Mouse (Mus musculus) liver, embryonic 12.5 days (tissue): Measurements from ENCODE around the gene Ahdc1. TPM values are rescaled to one million over a fixed set of nuclear protein-coding genes. Genes with fewer than 3 reads are reported as not detected.

Experiments
- ATAC-seq: fragments of 200-750 bp; cut with Nextera tagmentation; 2 replicates; pipeline ENCODE4 v1.8.0; 2017; ENCODE audit warnings: moderate number of reproducible peaks, mild to moderate bottlenecking, moderate library complexity
- H3K27ac ChIP-seq: fragments of 300-500 bp; sonication (generic); 2 replicates; pipeline ENCODE4 v1.5.1; 2016; ENCODE audit warnings: mild to moderate bottlenecking
- H3K27me3 ChIP-seq: fragments of 300-500 bp; sonication (generic); replicated peaks from 2 replicates; pipeline ENCODE4 v1.6.1; 2016; ENCODE audit warnings: mild to moderate bottlenecking, moderate library complexity
- H3K36me3 ChIP-seq: fragments of 300-500 bp; sonication (generic); 2 replicates; pipeline ENCODE4 v1.6.1; 2016; ENCODE audit warnings: mild to moderate bottlenecking, moderate library complexity
- H3K4me1 ChIP-seq: fragments of 300-500 bp; sonication (generic); 2 replicates; pipeline ENCODE4 v1.6.1; 2016
- H3K4me2 ChIP-seq: fragments of 300-500 bp; sonication (generic); 2 replicates; pipeline ENCODE4 v1.6.1; 2016; ENCODE audit warnings: mild to moderate bottlenecking, moderate library complexity
- H3K4me3 ChIP-seq: fragments of 300-500 bp; sonication (generic); 2 replicates; pipeline ENCODE4 v1.5.1; 2016; ENCODE audit warnings: mild to moderate bottlenecking, moderate library complexity
- H3K9ac ChIP-seq: fragments of 300-500 bp; sonication (generic); 2 replicates; pipeline ENCODE4 v1.6.1; 2016; ENCODE audit warnings: mild to moderate bottlenecking, moderate library complexity
- H3K9me3 ChIP-seq: fragments of 300-500 bp; sonication (generic); replicated peaks from 2 replicates; pipeline ENCODE4 v1.6.1; 2016; ENCODE audit warnings: mild to moderate bottlenecking, moderate library complexity
- WGBS: fragments of 180-500 bp; shearing (Covaris S2); methylation state at CpG from one replicate; pipeline ENCODE4 v1.1.7; 2016; ENCODE audit not compliant: insufficient replicate concordance; 5-methylcytosine and 5-hydroxymethylcytosine counted together
- polyA plus RNA-seq: library from polyadenylated mRNA; unstranded; fragments of >200 nt; fragmentation: Nextera tagmentation; extraction: Ambion mirVana; gene quantifications from 2 replicates; pipeline ENCODE4 v1.2.1, GENCODE M21; 2016

Ahdc1 gene
- polyA plus RNA-seq, 1 experiment from 2014 or later = 3.2 TPM

DNA sequence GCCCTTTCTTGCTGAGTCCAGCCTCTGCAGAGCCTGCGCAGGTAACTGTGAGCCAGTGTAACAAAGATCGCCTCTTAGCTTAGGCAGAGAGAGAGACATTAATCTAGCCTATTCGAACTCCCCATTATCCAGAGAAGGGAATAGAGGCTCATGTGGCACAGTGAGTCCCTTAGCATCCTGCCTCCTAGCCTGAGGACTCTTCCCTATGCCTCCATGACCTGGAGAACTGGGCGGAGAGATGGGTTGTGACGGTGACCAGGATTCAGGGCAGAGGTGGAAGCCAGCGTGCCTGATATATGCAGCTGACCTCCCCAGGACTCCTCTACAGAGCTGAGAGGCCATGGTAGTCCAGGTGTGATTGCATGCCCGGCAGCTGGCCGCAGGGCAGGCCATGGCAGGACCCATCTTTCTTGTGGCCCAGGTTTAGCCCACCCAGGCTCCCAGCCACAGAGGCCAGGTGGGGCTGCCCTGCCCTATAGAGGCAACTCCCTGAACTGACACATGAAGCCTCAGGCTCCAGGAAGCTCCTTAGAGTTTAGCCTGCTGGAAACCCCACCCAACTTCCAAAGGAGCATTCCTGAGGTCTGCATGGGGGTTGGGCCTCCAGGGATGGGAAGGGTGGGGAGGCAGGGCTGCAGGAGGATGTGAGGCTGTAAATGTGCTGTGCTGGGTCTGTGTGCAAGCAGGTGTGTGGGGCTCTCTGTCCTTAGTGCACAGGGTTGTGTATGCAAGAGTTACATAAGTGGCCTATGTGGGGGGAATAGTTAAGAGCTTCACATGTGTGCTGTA, 44.3 kb downstream of the Ahdc1 start:
- Histone ChIP-seq H3K9me3 (no peaks in the 10 kb centered on the region), H3K4me3 (no peak overlapping the region), H3K4me2 (peak overlapping the region; percentile 81), H3K4me1 (peaks cover 88% of the 10 kb centered on the region), H3K36me3 (peaks cover 9% of the 10 kb centered on the region), H3K9ac (peak overlapping the region; percentile 53; the same call in 1 of the 2 replicates), H3K27me3 (no peaks in the 10 kb centered on the region), H3K27ac (peak overlapping the region; percentile 95)
- no peak for ATAC-seq
- WGBS = 78% methylated on average over 8 of the region's 8 CpGs

- Histone ChIP-seq H3K9me3 (no peaks in the 10 kb centered on the region), H3K9ac (peak overlapping the region; percentile 53), H3K4me2 (peak overlapping the region; percentile 81), H3K4me3 (peak overlapping the region; percentile 43), H3K36me3 (peaks cover 18% of the 10 kb centered on the region), H3K4me1 (peaks cover 86% of the 10 kb centered on the region), H3K27me3 (no peaks in the 10 kb centered on the region), H3K27ac (peak overlapping the region; percentile 95)
- WGBS = 4% methylated on average over 15 of the region's 15 CpGs
- peak; percentile 40 for ATAC-seq
Measured at GRCm38 (mm10) chr4:133056069-133056890, 45.2 kb downstream of the Ahdc1 start.

DNA sequence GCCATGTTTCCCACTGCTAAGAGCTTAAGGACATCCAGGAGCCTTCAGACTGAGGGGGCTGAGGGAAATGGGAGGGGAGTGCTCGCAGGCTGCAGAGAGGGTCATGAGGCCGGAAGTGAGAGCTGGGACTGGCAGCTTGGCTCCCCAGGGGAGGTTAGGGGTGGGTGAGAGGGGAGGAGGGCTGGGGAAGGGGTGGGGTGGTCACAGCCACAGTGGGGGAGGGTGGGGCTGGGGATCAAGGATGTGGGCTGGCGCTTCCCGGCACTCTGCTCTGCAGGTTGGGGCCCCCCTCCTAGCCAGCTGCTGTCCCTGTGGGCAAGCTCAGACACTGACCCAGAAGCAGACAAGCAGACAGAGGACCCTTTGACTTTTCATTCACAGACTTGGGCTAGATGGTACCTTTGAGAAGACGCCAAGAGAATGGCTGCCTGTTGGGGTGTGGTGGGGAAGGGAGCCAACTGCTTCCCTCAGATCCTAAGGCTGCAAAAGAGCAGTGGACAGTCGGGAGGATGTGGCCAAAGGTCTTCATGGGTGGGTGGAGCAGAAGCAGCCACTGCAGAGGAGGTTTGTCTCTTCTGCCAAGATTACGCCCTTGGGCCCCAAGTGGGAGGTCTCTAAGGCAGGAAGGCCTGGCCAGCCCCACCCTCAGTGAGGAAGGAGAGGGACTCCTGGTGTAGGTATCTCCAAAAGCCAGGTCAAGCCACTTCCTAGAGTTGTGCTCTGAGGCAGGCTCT, 46.5 kb downstream of the Ahdc1 start:
- 10% methylated on average over 7 of the region's 7 CpGs for WGBS
- H3K9ac ChIP-seq = peak overlapping the region; percentile 71
- peak; percentile 88 for ATAC-seq

GRCm38 (mm10) chr4:133058123-133058453, 47.0 kb downstream of the Ahdc1 start:
- Histone ChIP-seq H3K4me3 (peak overlapping the region; percentile 42), H3K27me3 (no peaks in the 10 kb centered on the region), H3K4me2 (peak overlapping the region; percentile 81), H3K27ac (peak overlapping the region; percentile 95), H3K4me1 (peaks cover 76% of the 10 kb centered on the region), H3K9ac (peak overlapping the region; percentile 71), H3K9me3 (no peaks in the 10 kb centered on the region), H3K36me3 (peaks cover 36% of the 10 kb centered on the region)
- WGBS = 25% methylated on average over 4 of the region's 4 CpGs
- peak; percentile 60 for ATAC-seq

More for the DNA sequence above, 46.5 kb downstream of the Ahdc1 start:
- Histone ChIP-seq H3K27me3 (no peaks in the 10 kb centered on the region), H3K36me3 (peaks cover 31% of the 10 kb centered on the region), H3K4me1 (peaks cover 78% of the 10 kb centered on the region), H3K9me3 (no peaks in the 10 kb centered on the region), H3K4me2 (peak overlapping the region; percentile 81), H3K4me3 (peak overlapping the region; percentile 42), H3K27ac (peak overlapping the region; percentile 95)

DNA sequence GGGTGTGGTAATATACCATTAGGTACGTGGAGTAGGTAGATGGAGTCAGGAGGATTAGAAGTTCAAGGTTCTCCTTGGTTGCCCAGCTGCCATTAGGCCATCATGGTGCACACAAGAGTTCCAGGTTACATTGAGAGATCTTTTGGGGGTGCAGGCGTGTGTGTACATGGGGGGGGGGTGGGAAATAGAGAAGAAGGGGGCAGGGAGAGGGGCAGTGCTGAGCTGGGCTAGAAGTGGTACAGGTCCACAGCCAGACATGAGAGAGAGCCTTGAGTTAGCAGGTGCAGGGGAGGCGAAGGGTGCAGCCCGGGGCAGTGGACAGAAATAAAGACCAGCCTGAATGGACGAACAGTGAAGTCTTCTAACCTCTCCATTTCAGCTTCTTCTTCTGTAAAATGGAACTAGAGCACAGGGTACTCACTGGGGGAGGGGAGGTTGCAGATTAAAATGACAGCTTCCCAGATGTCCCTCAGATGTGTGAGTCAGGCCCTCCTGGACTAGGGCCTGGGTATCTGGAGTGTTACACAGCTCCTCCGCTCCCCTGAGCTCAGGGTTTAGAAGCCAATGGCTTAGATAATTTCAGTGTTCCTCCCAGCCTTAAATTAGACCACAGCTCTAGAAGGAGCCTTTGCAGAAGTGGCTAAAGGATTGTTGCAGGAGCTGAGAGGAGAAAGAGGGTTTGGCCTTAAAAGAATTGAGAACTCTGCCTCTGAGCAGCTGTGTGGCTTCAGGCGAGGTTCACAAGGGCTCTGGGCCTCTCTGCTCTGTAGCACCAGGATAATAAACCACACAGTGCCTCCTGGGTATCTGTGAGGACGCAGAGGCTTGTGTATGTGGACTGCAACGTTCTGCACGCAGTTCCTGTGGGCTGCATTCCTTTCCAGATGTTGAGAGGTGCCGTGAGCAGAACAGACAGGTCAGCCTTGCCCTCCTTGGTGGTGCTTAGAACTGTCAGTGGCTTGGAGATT, 47.7 kb downstream of the Ahdc1 start:
- Histone ChIP-seq H3K27ac (peak overlapping the region; percentile 95), H3K4me2 (peak overlapping the region; percentile 81), H3K9ac (peak overlapping the region; percentile 71), H3K4me3 (peak overlapping the region; percentile 42; the same call in 1 of the 2 replicates), H3K36me3 (peaks cover 43% of the 10 kb centered on the region), H3K4me1 (peaks cover 71% of the 10 kb centered on the region), H3K9me3 (no peaks in the 10 kb centered on the region), H3K27me3 (no peaks in the 10 kb centered on the region)
- WGBS = 27% methylated on average over 11 of the region's 11 CpGs
- peak; percentile 28 for ATAC-seq

- peaks cover 55% of the 10 kb centered on the region for H3K36me3 ChIP-seq
- H3K4me1 ChIP-seq = peaks cover 54% of the 10 kb centered on the region
- H3K4me3 ChIP-seq = no peak overlapping the region
- ATAC-seq = no peak
- no peak overlapping the region for H3K9ac ChIP-seq
- H3K9me3 ChIP-seq = no peaks in the 10 kb centered on the region
- H3K27ac ChIP-seq = no peak overlapping the region
- H3K27me3 ChIP-seq = no peaks in the 10 kb centered on the region
- no peak overlapping the region for H3K4me2 ChIP-seq
- 77% methylated on average over 11 of the region's 11 CpGs for WGBS
Measured at GRCm38 (mm10) chr4:133060702-133061101, 49.6 kb downstream of the Ahdc1 start.

- no peak for ATAC-seq
- Histone ChIP-seq H3K27ac (no peak overlapping the region), H3K36me3 (peaks cover 60% of the 10 kb centered on the region), H3K9me3 (no peaks in the 10 kb centered on the region), H3K4me1 (peaks cover 46% of the 10 kb centered on the region), H3K27me3 (no peaks in the 10 kb centered on the region), H3K4me2 (no peak overlapping the region), H3K4me3 (no peak overlapping the region), H3K9ac (no peak overlapping the region)
- WGBS = 93% methylated on average over 20 of the region's 20 CpGs
Measured at GRCm38 (mm10) chr4:133061798-133062197, 50.7 kb downstream of the Ahdc1 start.

DNA sequence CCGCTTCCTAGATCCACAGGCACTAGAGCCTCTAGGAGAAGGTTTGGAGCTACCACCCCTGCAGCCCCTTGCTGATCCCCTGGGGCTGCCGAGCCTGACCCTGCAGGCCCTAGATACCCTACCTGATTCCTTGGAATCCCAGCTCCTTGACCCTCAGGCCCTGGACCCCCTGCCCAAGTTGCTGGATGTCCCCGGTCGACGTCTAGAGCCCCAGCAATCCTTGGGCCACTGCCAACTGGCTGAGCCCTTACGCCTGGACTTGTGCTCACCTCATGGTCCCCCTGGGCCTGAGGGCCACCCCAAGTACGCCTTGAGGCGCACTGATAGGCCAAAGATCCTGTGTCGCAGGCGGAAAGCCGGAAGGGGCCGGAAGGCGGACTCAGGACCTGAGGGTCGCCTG, 51.2 kb downstream of the Ahdc1 start:
- no peaks in the 10 kb centered on the region for H3K27me3 ChIP-seq
- WGBS = 90% methylated on average over 14 of the region's 14 CpGs
- no peaks in the 10 kb centered on the region for H3K9me3 ChIP-seq
- H3K27ac ChIP-seq = no peak overlapping the region
- peaks cover 41% of the 10 kb centered on the region for H3K4me1 ChIP-seq
- no peak for ATAC-seq
- H3K4me3 ChIP-seq = no peak overlapping the region
- H3K36me3 ChIP-seq = peaks cover 60% of the 10 kb centered on the region
- no peak overlapping the region for H3K9ac ChIP-seq
- H3K4me2 ChIP-seq = no peak overlapping the region

DNA sequence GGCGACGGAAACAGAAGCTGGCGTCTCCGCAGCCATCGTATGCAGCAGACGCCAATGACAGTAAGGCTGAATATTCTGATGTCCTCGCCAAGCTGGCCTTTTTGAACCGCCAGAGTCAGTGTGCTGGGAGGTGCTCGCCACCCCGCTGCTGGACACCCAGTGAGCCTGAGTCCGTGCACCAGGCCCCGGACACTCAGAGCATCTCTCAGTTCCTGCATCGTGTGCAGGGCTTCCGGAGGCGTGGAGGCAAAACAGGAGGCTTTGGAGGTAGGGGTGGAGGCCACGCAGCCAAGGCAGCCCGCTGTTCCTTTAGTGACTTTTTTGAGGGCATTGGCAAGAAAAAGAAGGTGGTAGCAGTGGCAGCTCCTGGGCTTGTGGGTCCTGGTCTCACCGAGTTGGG, 52.1 kb downstream of the Ahdc1 start:
- peaks cover 60% of the 10 kb centered on the region for H3K36me3 ChIP-seq
- H3K4me2 ChIP-seq = no peak overlapping the region
- H3K4me3 ChIP-seq = no peak overlapping the region
- no peak overlapping the region for H3K9ac ChIP-seq
- WGBS = 87% methylated on average over 18 of the region's 18 CpGs
- H3K27me3 ChIP-seq = no peaks in the 10 kb centered on the region
- no peaks in the 10 kb centered on the region for H3K9me3 ChIP-seq
- no peak overlapping the region for H3K27ac ChIP-seq
- no peak for ATAC-seq
- H3K4me1 ChIP-seq = peaks cover 32% of the 10 kb centered on the region

DNA sequence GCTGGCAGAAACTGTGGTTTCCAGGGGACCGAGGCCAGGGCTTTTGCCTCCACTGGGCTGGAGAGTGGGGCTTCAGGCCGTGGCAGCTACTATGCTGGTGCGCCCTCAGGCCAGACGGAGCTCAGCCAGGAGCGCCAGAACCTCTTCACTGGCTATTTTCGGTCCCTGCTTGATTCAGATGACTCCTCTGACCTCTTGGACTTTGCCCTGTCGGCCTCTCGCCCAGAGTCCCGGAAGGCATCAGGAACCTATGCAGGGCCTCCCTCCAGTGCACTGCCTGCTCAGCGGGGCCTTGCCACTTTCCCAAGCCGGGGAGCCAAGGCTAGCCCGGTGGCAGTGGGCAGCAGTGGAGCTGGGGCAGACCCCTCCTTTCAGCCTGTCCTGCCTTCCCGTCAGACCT, 52.7 kb downstream of the Ahdc1 start:
- peak overlapping the region; percentile 23; the same call in 1 of the 2 replicates for H3K27ac ChIP-seq
- ATAC-seq = no peak
- H3K27me3 ChIP-seq = no peaks in the 10 kb centered on the region
- WGBS = 74% methylated on average over 13 of the region's 13 CpGs
- no peak overlapping the region for H3K9ac ChIP-seq
- no peaks in the 10 kb centered on the region for H3K9me3 ChIP-seq
- H3K36me3 ChIP-seq = peaks cover 61% of the 10 kb centered on the region
- H3K4me3 ChIP-seq = no peak overlapping the region
- H3K4me1 ChIP-seq = peaks cover 26% of the 10 kb centered on the region
- no peak overlapping the region for H3K4me2 ChIP-seq

DNA sequence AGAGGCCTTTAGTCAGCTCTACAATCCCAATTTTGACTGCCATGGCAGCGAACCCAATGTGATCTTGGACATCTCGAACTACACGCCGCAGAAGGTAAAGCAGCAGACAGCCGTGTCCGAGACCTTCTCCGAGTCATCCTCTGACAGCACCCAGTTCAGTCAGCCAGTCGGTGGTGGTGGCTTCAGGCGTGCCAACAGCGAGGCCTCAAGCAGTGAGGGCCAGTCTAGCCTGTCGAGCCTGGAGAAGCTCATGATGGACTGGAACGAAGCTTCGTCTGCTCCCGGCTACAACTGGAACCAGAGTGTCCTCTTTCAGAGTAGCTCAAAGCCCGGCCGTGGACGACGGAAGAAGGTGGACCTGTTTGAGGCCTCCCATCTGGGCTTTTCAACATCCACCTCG, 53.7 kb downstream of the Ahdc1 start:
- Histone ChIP-seq H3K27ac (no peak overlapping the region), H3K4me2 (no peak overlapping the region), H3K9ac (no peak overlapping the region), H3K4me1 (peaks cover 16% of the 10 kb centered on the region), H3K36me3 (peaks cover 69% of the 10 kb centered on the region), H3K9me3 (no peaks in the 10 kb centered on the region), H3K4me3 (no peak overlapping the region), H3K27me3 (no peaks in the 10 kb centered on the region)
- 91% methylated on average over 19 of the region's 19 CpGs for WGBS
- no peak for ATAC-seq
